Mouse (Mus musculus) liver, adult 2 months (tissue): Measurements from ENCODE around the gene Tnip3. TPM values are rescaled to one million over a fixed set of nuclear protein-coding genes. Genes with fewer than 3 reads are reported as not detected.

Experiments
- DNase-seq: peaks from one replicate; pipeline ENCODE4 v3.0.0-alpha.2; 2011; ENCODE audit warnings: low read depth, low spot score; ENCODE audit errors: extremely low read depth
- H3K27ac ChIP-seq: fragments of 200-500 bp; replicated peaks from 2 replicates; pipeline ENCODE4 v1.5.1; 2012; ENCODE audit warnings: low read depth, mild to moderate bottlenecking, control low read depth, inconsistent platforms, low read length; ENCODE audit not compliant: insufficient read depth
- H3K27me3 ChIP-seq: fragments of 200-500 bp; 2 replicates; pipeline ENCODE4 v1.6.1; 2012; ENCODE audit warnings: mild to moderate bottlenecking, moderate library complexity, low read length, inconsistent platforms; ENCODE audit not compliant: control insufficient read depth, insufficient read depth
- H3K36me3 ChIP-seq: fragments of 200-500 bp; 2 replicates; pipeline ENCODE4 v1.6.1; 2012; ENCODE audit warnings: low read length, inconsistent platforms; ENCODE audit not compliant: control insufficient read depth, insufficient read depth
- H3K4me1 ChIP-seq: fragments of 200-500 bp; 2 replicates; pipeline ENCODE4 v1.6.1; 2011; ENCODE audit warnings: low read length; ENCODE audit not compliant: control insufficient read depth, insufficient read depth
- H3K4me3 ChIP-seq: fragments of 200-500 bp; 2 replicates; pipeline ENCODE4 v1.5.1; 2011; ENCODE audit warnings: low read depth, mild to moderate bottlenecking, control low read depth, low read length, moderate library complexity; ENCODE audit not compliant: insufficient read depth
- H3K79me2 ChIP-seq: fragments of 200-500 bp; 2 replicates; pipeline ENCODE4 v1.6.1; 2012; ENCODE audit warnings: inconsistent platforms, mild to moderate bottlenecking, low read length, moderate library complexity; ENCODE audit not compliant: control insufficient read depth, insufficient read depth
- H3K9ac ChIP-seq: fragments of 200-500 bp; 2 replicates; pipeline ENCODE4 v1.6.1; 2012; ENCODE audit warnings: low read depth, mild to moderate bottlenecking, control low read depth, inconsistent platforms, low read length
- CTCF ChIP-seq: fragments of 200-500 bp; IDR thresholded peaks from 2 replicates; pipeline ENCODE4 v1.5.1; 2011; ENCODE audit warnings: low read depth, low read length, control low read depth
- POLR2A ChIP-seq: fragments of 200-500 bp; IDR thresholded peaks from 2 replicates; pipeline ENCODE4 v1.6.1; 2011; ENCODE audit warnings: low read length, control low read depth; ENCODE audit not compliant: insufficient read depth; ENCODE audit errors: extremely low read depth
- WGBS: fragments of 180-500 bp; shearing (Covaris S2); methylation state at CpG from one replicate; pipeline ENCODE4 v1.1.7; 2018; 5-methylcytosine and 5-hydroxymethylcytosine counted together
- polyA plus RNA-seq: library from polyadenylated mRNA; depleted of rRNA; stranded (reverse); fragments of >200 nt; gene quantifications from 2 replicates; pipeline ENCODE4 v1.2.3, GENCODE M21; 2012
- total RNA-seq: library from RNA; depleted of rRNA; stranded (reverse); fragments of >200 nt; gene quantifications from 2 replicates; pipeline ENCODE4 v1.2.3, GENCODE M21; 2014

Gene Tnip3
- total and polyA plus RNA-seq, 2 experiments: 0.09 TPM; not detected in 1

- H3K27ac ChIP-seq: no peak overlapping the region
- H3K9ac ChIP-seq: no peak overlapping the region
- H3K36me3 ChIP-seq: no peaks in the 10 kb centered on the region
- H3K4me1 ChIP-seq: no peaks in the 10 kb centered on the region
- H3K4me3 ChIP-seq: no peak overlapping the region
- TF ChIP-seq CTCF (no peak), POLR2A (no peak)
- 52% methylated on average over 4 of the region's 4 CpGs for WGBS
- no peaks in the 10 kb centered on the region for H3K79me2 ChIP-seq
- no peaks in the 10 kb centered on the region for H3K27me3 ChIP-seq
- DNase-seq: no peak
These were observed 90.5 kb downstream of the Tnip3 start for GRCm38 (mm10) chr6:65615641-65616040.

- Histone ChIP-seq H3K27ac (no peak overlapping the region), H3K9ac (no peak overlapping the region)
These were observed 96.1 kb downstream of the Tnip3 start for GRCm38 (mm10) chr6:65621260-65621659.

DNA sequence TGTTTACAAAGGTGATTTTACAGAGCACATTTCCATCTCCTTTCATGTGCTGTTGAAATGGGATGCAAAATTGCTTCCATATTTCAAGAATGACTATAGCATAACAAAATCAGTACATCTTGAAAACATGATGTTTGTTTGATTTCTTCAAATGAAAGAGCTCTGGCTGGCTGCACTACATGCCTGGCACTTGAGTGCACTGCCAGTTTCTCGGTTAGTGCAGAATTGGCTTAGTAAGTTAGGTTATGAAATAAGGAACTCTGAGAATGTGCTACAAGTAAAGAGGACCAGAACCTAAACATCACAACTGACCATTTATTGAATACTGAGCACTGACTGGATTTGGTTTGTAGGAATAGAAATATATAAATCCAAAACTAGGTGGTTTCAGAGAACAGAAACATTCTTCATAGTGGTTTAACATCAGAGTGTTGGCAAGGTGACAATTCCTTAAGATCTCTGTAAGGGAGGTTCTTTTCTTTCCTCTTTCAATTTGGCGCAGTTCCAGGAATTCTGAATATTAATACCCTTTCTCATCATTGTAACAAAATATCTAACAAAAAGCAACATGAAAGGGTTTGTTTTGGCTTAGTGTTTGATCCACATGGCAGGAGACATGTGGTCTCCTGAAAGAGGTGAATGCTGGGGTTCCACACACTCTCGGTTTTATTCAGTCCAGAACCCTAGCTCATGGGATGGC, 98.1 kb downstream of the Tnip3 start:
- 80% methylated on average over 3 of the region's 3 CpGs for WGBS
- Histone ChIP-seq H3K4me1 (no peaks in the 10 kb centered on the region), H3K4me3 (no peak overlapping the region), H3K79me2 (no peaks in the 10 kb centered on the region), H3K36me3 (no peaks in the 10 kb centered on the region), H3K9ac (no peak overlapping the region), H3K27ac (no peak overlapping the region), H3K27me3 (no peaks in the 10 kb centered on the region)
- TF ChIP-seq POLR2A (no peak), CTCF (no peak)
- DNase-seq: no peak

More at GRCm38 (mm10) chr6:65621260-65621659, 96.1 kb downstream of the Tnip3 start:
- Histone ChIP-seq H3K79me2 (no peaks in the 10 kb centered on the region), H3K36me3 (no peaks in the 10 kb centered on the region), H3K4me1 (no peaks in the 10 kb centered on the region), H3K4me3 (no peak overlapping the region), H3K27me3 (no peaks in the 10 kb centered on the region)
- no peak for DNase-seq
- TF ChIP-seq POLR2A: no peak

DNA sequence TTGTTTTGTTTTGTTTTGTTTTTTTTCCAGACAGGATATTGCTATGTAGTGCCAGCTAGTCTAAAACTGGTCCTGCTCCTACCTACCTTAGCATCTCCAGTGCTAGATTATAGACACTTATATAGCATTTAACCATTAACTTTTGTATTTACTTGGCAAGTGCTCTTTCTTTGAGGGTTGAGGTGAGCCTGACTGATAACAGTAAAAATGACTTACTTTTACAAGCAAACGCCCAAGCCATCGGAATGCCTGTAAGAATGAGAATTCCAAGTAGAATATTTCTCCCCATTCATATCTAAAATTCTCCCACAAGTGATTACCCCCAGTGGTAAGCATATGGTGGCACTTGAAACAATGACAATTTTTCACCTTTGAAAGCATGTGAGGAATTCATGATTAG, 105.5 kb downstream of the Tnip3 start:
- Histone ChIP-seq H3K9ac (no peak overlapping the region), H3K4me3 (no peak overlapping the region), H3K27ac (no peak overlapping the region), H3K36me3 (no peaks in the 10 kb centered on the region), H3K4me1 (no peaks in the 10 kb centered on the region), H3K79me2 (no peaks in the 10 kb centered on the region), H3K27me3 (no peaks in the 10 kb centered on the region; the same call in 1 of the 2 replicates)
- 67% methylated on average over 2 of the region's 2 CpGs for WGBS
- no peak for TF ChIP-seq CTCF
- TF ChIP-seq POLR2A: no peak
- DNase-seq: no peak

DNA sequence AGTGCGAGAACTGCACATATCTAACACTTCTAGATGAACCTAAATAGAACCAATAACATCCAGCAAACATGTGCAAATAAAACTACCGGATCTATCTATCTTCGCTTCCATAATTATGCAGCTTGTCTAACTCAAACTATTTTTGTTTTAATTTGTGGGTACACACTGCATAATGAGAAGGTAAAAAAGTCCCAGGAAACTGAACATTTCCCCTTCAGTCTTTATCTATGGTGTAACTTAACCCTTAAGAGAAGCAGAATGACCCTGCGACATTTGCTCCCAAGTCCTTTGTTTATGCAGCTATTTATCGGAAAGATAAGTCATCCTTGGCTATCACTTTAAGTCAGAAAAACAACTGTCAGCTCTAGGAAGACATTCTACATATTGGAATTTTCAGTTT, 107.1 kb downstream of the Tnip3 start:
- DNase-seq: no peak
- 62% methylated on average over 5 of the region's 5 CpGs for WGBS

DNA sequence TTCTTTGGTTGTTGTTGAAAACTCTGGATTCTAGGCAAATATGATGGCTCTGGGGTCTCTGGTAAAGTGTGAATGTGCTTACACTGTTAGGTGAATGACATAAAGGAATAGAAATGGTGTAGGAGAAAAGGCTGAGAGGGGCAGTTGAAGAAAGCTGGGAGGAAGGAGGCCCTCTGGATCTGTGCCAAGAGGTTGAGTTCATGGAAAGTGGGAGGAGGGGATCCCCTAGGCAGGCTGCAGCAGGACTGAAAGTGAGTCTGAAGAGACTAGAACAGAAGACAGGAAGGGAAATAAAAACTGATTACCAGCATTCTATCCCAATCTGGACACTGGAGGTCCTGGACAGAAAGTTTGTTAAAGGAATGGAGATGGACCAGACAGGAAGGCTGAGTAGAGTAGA, 117.3 kb downstream of the Tnip3 start:
- H3K27ac ChIP-seq: no peak overlapping the region
- H3K36me3 ChIP-seq: no peaks in the 10 kb centered on the region
- H3K9ac ChIP-seq: no peak overlapping the region
- no peaks in the 10 kb centered on the region for H3K79me2 ChIP-seq
- no peaks in the 10 kb centered on the region for H3K4me1 ChIP-seq
- no peak overlapping the region for H3K4me3 ChIP-seq
- H3K27me3 ChIP-seq: no peaks in the 10 kb centered on the region
- TF ChIP-seq POLR2A: no peak
- no peak for TF ChIP-seq CTCF
- DNase-seq: no peak

More for the DNA sequence above, 107.1 kb downstream of the Tnip3 start:
- no peak overlapping the region for H3K27ac ChIP-seq
- H3K36me3 ChIP-seq: no peaks in the 10 kb centered on the region
- no peak overlapping the region for H3K4me3 ChIP-seq
- TF ChIP-seq CTCF (no peak), POLR2A (no peak)
- H3K79me2 ChIP-seq: no peaks in the 10 kb centered on the region
- no peaks in the 10 kb centered on the region; the same call in 1 of the 2 replicates for H3K27me3 ChIP-seq
- H3K9ac ChIP-seq: no peak overlapping the region
- no peaks in the 10 kb centered on the region for H3K4me1 ChIP-seq
